Mouse (Mus musculus) cerebellum, postnatal 36 days (tissue): ENCODE measurements around the gene Rpl9.

Experiments
- DNase-seq, 2 experiments: peaks; one replicate each; pipeline ENCODE4 v3.0.0; 2021 to 2022; ENCODE audit warnings: mixed read lengths in 2 of 2

Gene Rpl9

DNA sequence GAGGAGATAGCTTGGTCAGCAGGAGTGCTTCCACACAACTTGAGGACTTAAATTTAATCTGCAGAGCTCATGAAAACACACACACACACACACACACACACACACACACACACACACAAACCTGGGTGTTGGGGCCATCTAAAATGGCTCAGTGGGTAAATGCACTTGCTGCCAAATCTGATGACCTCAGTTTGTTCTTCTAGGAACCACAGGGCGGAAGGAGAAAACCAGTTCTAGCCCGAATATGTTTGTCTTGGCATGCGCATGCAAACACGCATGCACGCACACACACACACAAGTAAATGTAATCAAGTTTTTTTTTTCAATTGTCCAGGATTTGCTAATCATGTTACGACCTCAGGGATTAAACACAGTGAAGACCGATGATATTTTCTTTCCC lies 19.7 kb downstream of the Rpl9 start:
- no peak for DNase-seq

DNA sequence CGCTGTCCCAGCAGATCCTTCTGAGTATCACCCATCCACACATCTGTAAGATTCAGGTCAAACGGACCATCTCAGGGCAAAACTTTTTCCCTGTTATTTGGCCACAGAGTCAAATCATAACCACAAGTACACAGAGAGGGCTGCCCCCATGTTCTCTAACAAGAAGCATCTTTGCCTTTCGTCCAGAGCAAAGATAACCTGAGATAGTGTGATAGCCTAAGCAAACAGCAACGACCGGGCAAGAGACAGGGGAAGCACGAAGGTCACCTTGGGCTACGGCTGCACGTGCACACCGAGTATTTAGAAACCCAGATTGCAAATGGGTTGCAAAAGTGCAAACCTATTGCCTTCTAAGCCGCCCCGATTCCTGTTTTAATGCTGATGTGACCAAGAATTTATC lies 23.4 kb downstream of the Rpl9 start:
- no peak for DNase-seq

DNA sequence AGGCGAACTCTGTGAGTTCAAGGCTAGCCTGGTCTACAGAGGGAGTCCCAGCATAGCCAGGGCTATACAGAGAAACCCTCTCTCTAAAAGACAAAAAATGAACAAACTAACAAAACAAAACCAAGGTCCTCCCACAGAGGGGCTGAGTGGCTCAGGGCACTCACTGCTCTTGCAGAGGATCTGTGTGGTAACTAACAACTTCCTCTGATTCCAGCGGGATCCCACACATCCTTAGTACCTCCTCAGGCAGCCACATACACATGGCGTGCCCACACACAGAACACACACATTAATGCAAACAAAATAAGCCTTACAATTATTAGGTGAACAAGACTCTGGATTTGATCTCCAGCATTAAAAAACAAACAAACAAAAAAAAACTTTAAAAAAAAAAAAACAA lies 33.5 kb downstream of the Rpl9 start:
- DNase-seq: no peak

DNA sequence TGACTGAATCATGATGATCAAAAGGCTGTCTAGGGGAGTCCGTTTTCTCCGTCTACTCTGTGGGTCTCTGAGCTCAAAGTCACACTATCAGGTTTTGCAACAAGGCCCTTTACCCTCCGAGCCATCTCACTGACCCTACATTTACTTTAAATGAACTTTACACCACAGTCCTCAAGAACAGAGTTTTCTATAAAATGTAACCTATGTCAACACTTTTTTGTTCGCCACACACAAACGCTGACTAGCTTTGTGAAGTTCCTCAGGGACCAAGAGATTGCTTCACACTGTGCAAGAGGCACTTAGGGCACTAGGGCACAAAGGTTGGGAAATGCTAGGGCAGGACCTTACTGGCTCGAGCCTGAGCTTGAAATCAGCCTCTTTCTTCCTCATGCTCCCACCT lies 34.4 kb downstream of the Rpl9 start:
- no peak for DNase-seq

DNA sequence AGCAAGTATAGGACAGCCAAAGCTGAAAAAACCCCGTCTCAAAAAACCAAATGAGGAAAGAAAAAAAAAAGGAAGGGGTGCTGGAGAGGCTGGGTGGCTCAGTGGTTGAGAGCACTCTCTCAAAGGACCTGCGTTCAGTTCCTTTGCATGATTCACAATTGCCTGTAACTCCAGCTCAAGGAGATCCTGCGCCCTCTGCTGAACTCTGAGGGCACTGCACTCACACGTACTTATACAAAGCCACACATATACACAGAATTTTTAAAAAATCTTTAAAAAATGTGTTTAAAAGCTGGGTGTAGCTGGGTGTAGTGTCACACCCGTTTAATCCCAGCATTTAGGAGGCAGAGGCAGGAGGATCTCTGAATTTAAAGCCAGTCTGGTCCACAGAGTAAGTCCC lies 36.3 kb downstream of the Rpl9 start:
- no peak for DNase-seq

DNA sequence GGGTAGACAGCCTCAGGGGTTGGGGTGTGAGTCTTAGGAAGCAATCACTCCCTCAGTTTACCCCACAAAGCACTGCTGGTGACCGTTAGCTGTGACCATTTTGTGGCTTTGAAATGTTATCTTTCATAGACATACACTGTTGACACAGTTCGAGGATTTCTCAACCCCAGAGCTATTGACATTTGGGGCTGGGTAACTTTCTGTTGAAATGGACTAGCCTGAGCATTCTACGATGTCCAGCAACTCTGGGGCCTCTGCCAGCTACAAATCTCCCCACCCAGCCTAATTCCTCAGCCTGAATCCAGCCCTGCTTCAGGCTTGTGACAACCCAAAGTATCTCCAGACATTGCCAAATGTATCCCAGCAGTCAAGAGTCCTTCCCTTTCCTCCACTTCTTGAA lies 37.1 kb downstream of the Rpl9 start:
- DNase-seq: no peak

DNA sequence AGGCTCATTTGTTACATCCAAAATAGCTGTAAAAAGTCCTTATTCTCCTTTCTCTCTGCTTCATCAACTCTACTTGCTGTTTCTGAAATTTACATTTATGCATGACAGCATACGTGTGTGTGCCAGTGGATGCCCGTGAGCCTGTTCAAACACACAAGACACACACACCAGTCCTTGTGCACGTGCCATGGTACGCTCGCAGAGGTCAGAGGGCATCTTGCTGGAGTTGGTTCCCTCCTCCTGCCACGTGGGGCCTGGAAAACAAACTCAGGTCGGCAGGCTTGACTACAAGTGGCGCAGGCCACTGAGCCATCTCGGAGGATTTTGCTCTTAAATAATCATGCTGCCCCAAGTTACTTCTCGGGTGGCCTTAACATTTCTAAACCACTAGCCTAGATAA lies 40.7 kb downstream of the Rpl9 start:
- no peak for DNase-seq

DNA sequence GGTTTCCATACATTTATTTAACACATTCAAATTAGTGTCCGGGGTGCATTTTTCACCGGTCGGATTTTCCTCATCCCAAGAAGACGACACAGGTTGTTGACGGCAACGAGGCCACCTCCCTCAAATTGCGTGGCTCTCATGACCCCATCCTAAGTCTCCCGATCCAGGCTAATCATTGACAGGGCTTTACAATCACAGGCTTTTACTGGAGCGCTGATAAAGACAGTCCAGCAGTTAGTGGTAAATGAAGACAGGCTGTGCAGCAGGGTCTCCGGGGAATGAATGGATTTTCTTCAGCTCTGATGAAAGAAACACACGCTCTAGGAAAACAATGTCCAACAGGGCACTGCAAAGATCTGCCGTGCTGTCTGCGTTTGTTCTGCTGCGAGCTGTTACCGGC lies 43.1 kb downstream of the Rpl9 start, which contains the start of gene Klb:
Gene Klb, plus strand, starts transcription at position 147 of the 400 bp plus-strand sequence.
- DNase-seq: no peak

DNA sequence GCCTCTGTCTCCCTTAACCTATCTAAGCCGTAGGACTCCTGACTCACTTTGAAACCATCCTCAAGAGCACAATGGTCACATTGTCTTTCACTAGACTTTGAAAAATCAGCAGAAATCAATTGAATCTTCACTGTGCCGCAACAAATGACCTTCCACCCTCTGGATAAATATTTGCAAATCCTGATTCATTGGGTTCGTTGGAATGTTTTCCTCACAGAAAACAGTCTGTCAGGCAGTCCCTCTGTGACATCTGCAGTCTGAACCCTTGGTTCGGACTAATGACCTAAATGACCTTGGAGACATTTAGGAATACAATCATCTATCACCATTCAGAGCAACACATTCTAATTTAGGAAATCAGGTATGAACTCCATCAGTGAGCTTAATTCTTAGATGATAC lies 51.1 kb downstream of the Rpl9 start:
- no peak for DNase-seq

DNA sequence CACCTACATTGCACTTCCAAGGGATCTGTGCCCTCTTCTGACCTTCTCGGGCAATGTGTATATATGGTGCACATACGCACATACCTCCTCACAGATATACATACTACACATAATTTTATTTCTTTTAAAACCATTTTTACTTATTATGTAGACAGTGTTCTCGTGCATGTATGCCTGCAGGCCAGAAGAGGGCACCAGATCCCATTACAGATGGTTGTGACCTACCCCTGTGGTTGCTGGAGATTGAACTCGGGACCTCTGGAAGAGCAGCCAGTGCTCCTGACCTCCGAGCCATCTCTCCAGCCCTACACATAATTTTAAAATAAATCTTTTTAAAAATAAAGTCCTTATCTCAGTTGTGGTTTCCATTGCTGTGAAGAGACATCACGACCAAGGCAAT lies 52.9 kb downstream of the Rpl9 start:
- DNase-seq: no peak
